Comparison of ENCODE assay signal across 8 mouse cellular contexts in genomic region chr2:121509584-121509983, GRCm38 (mm10). TPM values are rescaled to one million over a fixed set of nuclear protein-coding genes. Genes with fewer than 3 reads are reported as not detected.
DNase-seq lines count a peak whose midpoint lies in the region; ATAC-seq and TF ChIP-seq lines count a peak whose summit lies in the region.

No protein-coding gene starts in this region.

- no peaks in the 10 kb centered on the region for H3K27me3 ChIP-seq in heart, embryonic 14.5 days (ENCODE audit: control insufficient read depth, insufficient read depth, low read length)
- H3K27me3 ChIP-seq in liver, embryonic 14.5 days (ENCODE audit: control insufficient read depth, insufficient read depth, low read length) = no peaks in the 10 kb centered on the region
- no peaks in the 10 kb centered on the region for H3K27me3 ChIP-seq in stomach, embryonic 15.5 days (replicated peaks)

- TF ChIP-seq EP300 in liver, embryonic 14.5 days (IDR thresholded peaks at IDR 0.05; ENCODE audit: low read depth) = no peak

- ATAC-seq in heart, embryonic 14.5 days (ENCODE audit: insufficient number of reproducible peaks, insufficient read depth, low FRiP score, low read depth) = 0 out of 2 replicates have a peak, but pooled peaks have one; percentile 52
- peak; percentile 61 for ATAC-seq in liver, embryonic 14.5 days (ENCODE audit: insufficient read depth)
- peak; percentile 66 for ATAC-seq in stomach, embryonic 15.5 days (ENCODE audit: insufficient read depth, low FRiP score, low read depth)

- 57% methylated on average over 16 of the region's 16 CpGs for WGBS in bone marrow, adult 2 months
- WGBS in heart, embryonic 14.5 days = 20% methylated on average over 16 of the region's 16 CpGs
- 16% methylated on average over 16 of the region's 16 CpGs for WGBS in liver, embryonic 14.5 days (ENCODE audit: insufficient replicate concordance)
- WGBS in stomach, embryonic 15.5 days = 19% methylated on average over 16 of the region's 16 CpGs

- H3K9me3 ChIP-seq in heart, embryonic 14.5 days (ENCODE audit: control insufficient read depth, low read length) = no peaks in the 10 kb centered on the region
- H3K9me3 ChIP-seq in liver, embryonic 14.5 days (ENCODE audit: control insufficient read depth, low read length) = no peaks in the 10 kb centered on the region
- no peaks in the 10 kb centered on the region for H3K9me3 ChIP-seq in stomach, embryonic 15.5 days

- peak overlapping the region; percentile 62 for H3K9ac ChIP-seq in heart, embryonic 14.5 days (ENCODE audit: low read length)
- peak overlapping the region; percentile 1 for H3K9ac ChIP-seq in liver, embryonic 14.5 days (replicated peaks)
- H3K9ac ChIP-seq in stomach, embryonic 15.5 days = peak overlapping the region; percentile 29; the same call in 1 of the 2 replicates

- peak overlapping the region; percentile 68 for H3K4me2 ChIP-seq in heart, embryonic 14.5 days (ENCODE audit: low read length)
- peak overlapping the region; percentile 62 for H3K4me2 ChIP-seq in liver, embryonic 14.5 days (ENCODE audit: low read depth)
- peak overlapping the region; percentile 58 for H3K4me2 ChIP-seq in stomach, embryonic 15.5 days

- peaks cover 29% of the 10 kb centered on the region for H3K36me3 ChIP-seq in heart, embryonic 14.5 days (ENCODE audit: control insufficient read depth, insufficient read depth, low read length)
- H3K36me3 ChIP-seq in liver, embryonic 14.5 days (replicated peaks; ENCODE audit: control insufficient read depth, insufficient read depth, low read depth) = peaks cover 35% of the 10 kb centered on the region
- 0 out of 2 replicates have a peak, but pooled peaks cover 2% of the 10 kb centered on the region for H3K36me3 ChIP-seq in stomach, embryonic 15.5 days

- TF ChIP-seq CTCF in bone marrow, adult 2 months (IDR thresholded peaks at IDR 0.05; ENCODE audit: control insufficient read depth, insufficient read depth, low read length) = no peak
- TF ChIP-seq CTCF in liver, embryonic 14.5 days (IDR thresholded peaks at IDR 0.05; ENCODE audit: low read depth) = 0 out of 2 replicates have a peak, but pooled peaks have one; percentile 3

- H3K27ac ChIP-seq in bone marrow, adult 2 months (ENCODE audit: control insufficient read depth, insufficient read depth, low read depth, low read length, poor library complexity) = no peak overlapping the region
- H3K27ac ChIP-seq in heart, embryonic 14.5 days (replicated peaks in 1 of 2; ENCODE audit: control insufficient read depth in 1 of 2, insufficient read depth in 1 of 2, low read depth in 2 of 2, low read length in 2 of 2) = no peak overlapping the region
- no peak overlapping the region for H3K27ac ChIP-seq in liver, embryonic 14.5 days
- no peak overlapping the region for H3K27ac ChIP-seq in stomach, embryonic 15.5 days

- no peak for TF ChIP-seq POLR2A in bone marrow, adult 2 months (IDR thresholded peaks at IDR 0.05; ENCODE audit: borderline replicate concordance, control insufficient read depth, low read depth, low read length)

- H3K4me1 ChIP-seq in bone marrow, adult 2 months (ENCODE audit: control insufficient read depth, insufficient read depth, low read length) = no peaks in the 10 kb centered on the region; the same call in 1 of the 2 replicates
- peaks cover 0 to 17% of the 10 kb centered on the region in 2 experiments for H3K4me1 ChIP-seq in heart, embryonic 14.5 days (ENCODE audit: control insufficient read depth in 2 of 2, insufficient read depth in 2 of 2, low read length in 2 of 2)
- H3K4me1 ChIP-seq in liver, embryonic 14.5 days (replicated peaks; ENCODE audit: control insufficient read depth in 2 of 2, insufficient read depth in 2 of 2, low read length in 1 of 2) = peaks cover 17 to 20% of the 10 kb centered on the region in 2 experiments
- H3K4me1 ChIP-seq in stomach, embryonic 15.5 days = peaks cover 9% of the 10 kb centered on the region; the same call in 1 of the 2 replicates

- H3K4me3 ChIP-seq in bone marrow, adult 2 months (replicated peaks; ENCODE audit: control insufficient read depth, low read depth, low read length) = peak overlapping the region; percentile 48
- peak overlapping the region; percentile 31 to 40 for H3K4me3 ChIP-seq in heart, embryonic 14.5 days (ENCODE audit: control insufficient read depth in 1 of 2, insufficient read depth in 1 of 2, low read depth in 1 of 2, low read length in 2 of 2)
- H3K4me3 ChIP-seq in liver, embryonic 14.5 days (ENCODE audit: insufficient read depth in 1 of 2, low read depth in 2 of 2, low read length in 2 of 2) = peak overlapping the region; percentile 43 to 54
- peak overlapping the region; percentile 41 for H3K4me3 ChIP-seq in stomach, embryonic 15.5 days (replicated peaks)

- peak; percentile 32 for DNase-seq in 3134 (ENCODE audit: extremely low read depth, insufficient read length, low spot score)
- DNase-seq in fibroblast of lung, adult 2 months (ENCODE audit: low read depth) = peak; percentile 35
- DNase-seq in kidney, postnatal 14 days = peak; percentile 82
- DNase-seq in liver, embryonic 14.5 days (ENCODE audit: low read depth in 3 of 3, low spot score in 3 of 3) = peak; percentile 54 to 64 (median 57)
- DNase-seq in neural tube, embryonic 10.5 days (ENCODE audit: extremely low spot score, low spot score) = peak; percentile 41

RNA-seq across cellular contexts. Expression of gene Wdr76, which starts 3.1 kb away (rescaled TPM):
- polyA plus RNA-seq in bone marrow, adult 2 months (2011; ENCODE audit: insufficient read depth, insufficient read length, low replicate concordance, missing spikeins) = 15.0 and 16.6 TPM in 2 replicates
- 6.5 and 7.2 TPM in 2 replicates for polyA plus RNA-seq in heart, embryonic 14.5 days (2014; fragmentation: Nextera tagmentation; extraction: Ambion mirVana)
- polyA plus RNA-seq in liver, embryonic 14.5 days (2012; rRNA removed) = 7.4 and 11.5 TPM in 2 replicates
- polyA plus RNA-seq in liver, embryonic 14.5 days (2014; fragmentation: Nextera tagmentation; extraction: Ambion mirVana) = 8.6 and 9.1 TPM in 2 replicates
- polyA plus RNA-seq in stomach, embryonic 15.5 days (2015; fragmentation: Nextera tagmentation; extraction: Ambion mirVana) = 7.7 and 8.0 TPM in 2 replicates

RNA-seq across cellular contexts. Expression of gene Mfap1a, which starts 3.1 kb away (rescaled TPM):
- polyA plus RNA-seq in bone marrow, adult 2 months (2011; ENCODE audit: insufficient read depth, insufficient read length, low replicate concordance, missing spikeins) = 15.5 and 23.0 TPM in 2 replicates
- polyA plus RNA-seq in heart, embryonic 14.5 days (2014; fragmentation: Nextera tagmentation; extraction: Ambion mirVana) = 18.3 and 20.5 TPM in 2 replicates
- 3.8 and 6.8 TPM in 2 replicates for polyA plus RNA-seq in liver, embryonic 14.5 days (2012; rRNA removed)
- polyA plus RNA-seq in liver, embryonic 14.5 days (2014; fragmentation: Nextera tagmentation; extraction: Ambion mirVana) = 8.5 and 10.0 TPM in 2 replicates
- polyA plus RNA-seq in stomach, embryonic 15.5 days (2015; fragmentation: Nextera tagmentation; extraction: Ambion mirVana) = 23.9 and 24.5 TPM in 2 replicates

RNA-seq across cellular contexts. Expression of gene Mfap1b, which starts 35.7 kb away (rescaled TPM):
- polyA plus RNA-seq in bone marrow, adult 2 months (2011; ENCODE audit: insufficient read depth, insufficient read length, low replicate concordance, missing spikeins) = 12.4 and 22.0 TPM in 2 replicates
- 44.3 and 45.4 TPM in 2 replicates for polyA plus RNA-seq in heart, embryonic 14.5 days (2014; fragmentation: Nextera tagmentation; extraction: Ambion mirVana)
- 3.4 and 8.7 TPM in 2 replicates for polyA plus RNA-seq in liver, embryonic 14.5 days (2012; rRNA removed)
- polyA plus RNA-seq in liver, embryonic 14.5 days (2014; fragmentation: Nextera tagmentation; extraction: Ambion mirVana) = 20.1 and 22.2 TPM in 2 replicates
- 45.7 and 47.5 TPM in 2 replicates for polyA plus RNA-seq in stomach, embryonic 15.5 days (2015; fragmentation: Nextera tagmentation; extraction: Ambion mirVana)

RNA-seq across cellular contexts. Expression of gene Serinc4, which starts 53.0 kb away (rescaled TPM):
- 0.66 TPM in 1 of 2 replicates, not detected in the other for polyA plus RNA-seq in bone marrow, adult 2 months (2011; ENCODE audit: insufficient read depth, insufficient read length, low replicate concordance, missing spikeins)
- polyA plus RNA-seq in heart, embryonic 14.5 days (2014; fragmentation: Nextera tagmentation; extraction: Ambion mirVana) = 0.20 and 0.63 TPM in 2 replicates
- polyA plus RNA-seq in liver, embryonic 14.5 days (2012; rRNA removed) = 0.17 and 0.22 TPM in 2 replicates
- 0.08 and 0.11 TPM in 2 replicates for polyA plus RNA-seq in liver, embryonic 14.5 days (2014; fragmentation: Nextera tagmentation; extraction: Ambion mirVana)
- polyA plus RNA-seq in stomach, embryonic 15.5 days (2015; fragmentation: Nextera tagmentation; extraction: Ambion mirVana) = 0.30 and 0.67 TPM in 2 replicates

RNA-seq across cellular contexts. Expression of gene Hypk, which starts 56.5 kb away (rescaled TPM):
- polyA plus RNA-seq in bone marrow, adult 2 months (2011; ENCODE audit: insufficient read depth, insufficient read length, low replicate concordance, missing spikeins) = 64.6 and 70.0 TPM in 2 replicates
- polyA plus RNA-seq in heart, embryonic 14.5 days (2014; fragmentation: Nextera tagmentation; extraction: Ambion mirVana) = 85.7 and 101 TPM in 2 replicates
- 22.4 and 26.8 TPM in 2 replicates for polyA plus RNA-seq in liver, embryonic 14.5 days (2012; rRNA removed)
- 72.9 and 79.2 TPM in 2 replicates for polyA plus RNA-seq in liver, embryonic 14.5 days (2014; fragmentation: Nextera tagmentation; extraction: Ambion mirVana)
- polyA plus RNA-seq in stomach, embryonic 15.5 days (2015; fragmentation: Nextera tagmentation; extraction: Ambion mirVana) = 96.0 and 102 TPM in 2 replicates

Comparison
In these comparisons a context has a peak if more than half of its experiments do, and no peak if none do; other contexts are left out.
1. DNase-seq: peak in every context shown above with its lines; median percentile 82 in kidney, postnatal 14 days; 57 in liver, embryonic 14.5 days; 41 in neural tube, embryonic 10.5 days; 35 in fibroblast of lung, adult 2 months; 32 in 3134.
2. H3K9ac ChIP-seq: peak in every context shown above with its lines; median percentile 62 in heart, embryonic 14.5 days; 29 in stomach, embryonic 15.5 days; 1 in liver, embryonic 14.5 days.